Mouse (Mus musculus): ENCODE measurements around the gene Fam222b. TPM values are rescaled to one million over a fixed set of nuclear protein-coding genes. Genes with fewer than 3 reads are reported as not detected.

Fam222b gene
- polyA plus RNA-seq, 1 experiment, result not detected

GRCm38 (mm10) chr11:78079961-78080921, 14.2 kb upstream of the Fam222b start, which contains the start of gene Eral1:
Gene Eral1, minus strand, starts transcription at chr11:78080383.
- Histone ChIP-seq H3K27ac (ENCODE audit: insufficient read depth, low read depth, low read length) (peak within 1 kb of the TSS; percentile 59), H3K4me3 (ENCODE audit: insufficient read depth, low read depth, low read length) (peak within 1 kb of the TSS; percentile 60), H3K4me1 (ENCODE audit: control insufficient read depth, insufficient read depth, low read length) (0 out of 2 replicates have a peak, but pooled peaks cover 3% of the 10 kb centered on the region)
- TF ChIP-seq POLR2A (IDR thresholded peaks at IDR 0.05; ENCODE audit: insufficient read depth, low read depth, low read length), result peak; percentile 61; the same call in 1 of the 2 replicates
- no peak for TF ChIP-seq CTCF (IDR thresholded peaks at IDR 0.05; ENCODE audit: insufficient read depth, low read depth, low read length)
- WGBS, result 2% methylated on average over 42 of the region's 42 CpGs

- Histone ChIP-seq H3K27ac (ENCODE audit: insufficient read depth, low read depth, low read length) (no peak overlapping the region), H3K4me3 (ENCODE audit: insufficient read depth, low read depth, low read length) (no peak overlapping the region), H3K4me1 (ENCODE audit: control insufficient read depth, insufficient read depth, low read length) (0 out of 2 replicates have a peak, but pooled peaks cover 2% of the 10 kb centered on the region)
- 56% methylated on average over 1 of the region's 1 CpGs for WGBS
- TF ChIP-seq CTCF (IDR thresholded peaks at IDR 0.05; ENCODE audit: insufficient read depth, low read depth, low read length) (no peak), POLR2A (IDR thresholded peaks at IDR 0.05; ENCODE audit: insufficient read depth, low read depth, low read length) (no peak)
Measured at GRCm38 (mm10) chr11:78083595-78083994, 10.9 kb upstream of the Fam222b start.

- Histone ChIP-seq H3K4me1 (ENCODE audit: control insufficient read depth, insufficient read depth, low read length) (no peaks in the 10 kb centered on the region), H3K4me3 (ENCODE audit: insufficient read depth, low read depth, low read length) (no peak overlapping the region), H3K27ac (ENCODE audit: insufficient read depth, low read depth, low read length) (no peak overlapping the region)
- TF ChIP-seq CTCF (IDR thresholded peaks at IDR 0.05; ENCODE audit: insufficient read depth, low read depth, low read length) (no peak), POLR2A (IDR thresholded peaks at IDR 0.05; ENCODE audit: insufficient read depth, low read depth, low read length) (no peak)
- WGBS, result 75% methylated on average over 4 of the region's 4 CpGs
Measured at GRCm38 (mm10) chr11:78086925-78087479, 7.5 kb upstream of the Fam222b start.

GRCm38 (mm10) chr11:78087756-78088281, 6.6 kb upstream of the Fam222b start:
- Histone ChIP-seq H3K27ac (ENCODE audit: insufficient read depth, low read depth, low read length) (no peak overlapping the region), H3K4me1 (ENCODE audit: control insufficient read depth, insufficient read depth, low read length) (no peaks in the 10 kb centered on the region), H3K4me3 (ENCODE audit: insufficient read depth, low read depth, low read length) (no peak overlapping the region)
- whole genome bisulfite sequencing, result 81% methylated on average over 5 of the region's 5 CpGs
- TF ChIP-seq POLR2A (IDR thresholded peaks at IDR 0.05; ENCODE audit: insufficient read depth, low read depth, low read length) (no peak), CTCF (IDR thresholded peaks at IDR 0.05; ENCODE audit: insufficient read depth, low read depth, low read length) (no peak)

- 36% methylated on average over 11 of the region's 11 CpGs for WGBS
- no peak for TF ChIP-seq POLR2A (IDR thresholded peaks at IDR 0.05; ENCODE audit: insufficient read depth, low read depth, low read length)
- no peak for TF ChIP-seq CTCF (IDR thresholded peaks at IDR 0.05; ENCODE audit: insufficient read depth, low read depth, low read length)
Measured at GRCm38 (mm10) chr11:78094137-78094503, 340 bp upstream of the Fam222b start.

GRCm38 (mm10) chr11:78095144-78095516, 670 bp downstream of the Fam222b start:
- Histone ChIP-seq H3K4me1 (ENCODE audit: control insufficient read depth, insufficient read depth, low read length) (peaks cover 3% of the 10 kb centered on the region), H3K27ac (ENCODE audit: insufficient read depth, low read depth, low read length) (no peak overlapping the region), H3K4me3 (ENCODE audit: insufficient read depth, low read depth, low read length) (peak overlapping the region; percentile 82)
- TF ChIP-seq POLR2A (IDR thresholded peaks at IDR 0.05; ENCODE audit: insufficient read depth, low read depth, low read length) (no peak), CTCF (IDR thresholded peaks at IDR 0.05; ENCODE audit: insufficient read depth, low read depth, low read length) (no peak)
- 13% methylated on average over 5 of the region's 5 CpGs for WGBS

More at GRCm38 (mm10) chr11:78094137-78094503, 340 bp upstream of the Fam222b start:
- 0 out of 2 replicates have a peak overlapping the region, but pooled peaks have one; percentile 32 for H3K27ac ChIP-seq (ENCODE audit: insufficient read depth, low read depth, low read length)
- peak overlapping the region; percentile 82 for H3K4me3 ChIP-seq (ENCODE audit: insufficient read depth, low read depth, low read length)
- peaks cover 3% of the 10 kb centered on the region; the same call in 1 of the 2 replicates for H3K4me1 ChIP-seq (ENCODE audit: control insufficient read depth, insufficient read depth, low read length)

GRCm38 (mm10) chr11:78097077-78097476, 2.6 kb downstream of the Fam222b start:
- Histone ChIP-seq H3K4me3 (ENCODE audit: insufficient read depth, low read depth, low read length) (peak overlapping the region; percentile 39), H3K27ac (ENCODE audit: insufficient read depth, low read depth, low read length) (0 out of 2 replicates have a peak overlapping the region, but pooled peaks have one; percentile 24), H3K4me1 (ENCODE audit: control insufficient read depth, insufficient read depth, low read length) (peaks cover 10% of the 10 kb centered on the region)
- 18% methylated on average over 3 of the region's 3 CpGs for WGBS
- TF ChIP-seq POLR2A (IDR thresholded peaks at IDR 0.05; ENCODE audit: insufficient read depth, low read depth, low read length), result no peak
- no peak for TF ChIP-seq CTCF (IDR thresholded peaks at IDR 0.05; ENCODE audit: insufficient read depth, low read depth, low read length)

- Histone ChIP-seq H3K4me1 (ENCODE audit: control insufficient read depth, insufficient read depth, low read length) (peaks cover 10% of the 10 kb centered on the region), H3K27ac (ENCODE audit: insufficient read depth, low read depth, low read length) (no peak overlapping the region), H3K4me3 (ENCODE audit: insufficient read depth, low read depth, low read length) (no peak overlapping the region)
- WGBS, result 78% methylated on average over 11 of the region's 11 CpGs
- TF ChIP-seq POLR2A (IDR thresholded peaks at IDR 0.05; ENCODE audit: insufficient read depth, low read depth, low read length) (no peak), CTCF (IDR thresholded peaks at IDR 0.05; ENCODE audit: insufficient read depth, low read depth, low read length) (no peak)
Measured at GRCm38 (mm10) chr11:78100746-78101145, 6.3 kb downstream of the Fam222b start.
